In the genomic region with DNA sequence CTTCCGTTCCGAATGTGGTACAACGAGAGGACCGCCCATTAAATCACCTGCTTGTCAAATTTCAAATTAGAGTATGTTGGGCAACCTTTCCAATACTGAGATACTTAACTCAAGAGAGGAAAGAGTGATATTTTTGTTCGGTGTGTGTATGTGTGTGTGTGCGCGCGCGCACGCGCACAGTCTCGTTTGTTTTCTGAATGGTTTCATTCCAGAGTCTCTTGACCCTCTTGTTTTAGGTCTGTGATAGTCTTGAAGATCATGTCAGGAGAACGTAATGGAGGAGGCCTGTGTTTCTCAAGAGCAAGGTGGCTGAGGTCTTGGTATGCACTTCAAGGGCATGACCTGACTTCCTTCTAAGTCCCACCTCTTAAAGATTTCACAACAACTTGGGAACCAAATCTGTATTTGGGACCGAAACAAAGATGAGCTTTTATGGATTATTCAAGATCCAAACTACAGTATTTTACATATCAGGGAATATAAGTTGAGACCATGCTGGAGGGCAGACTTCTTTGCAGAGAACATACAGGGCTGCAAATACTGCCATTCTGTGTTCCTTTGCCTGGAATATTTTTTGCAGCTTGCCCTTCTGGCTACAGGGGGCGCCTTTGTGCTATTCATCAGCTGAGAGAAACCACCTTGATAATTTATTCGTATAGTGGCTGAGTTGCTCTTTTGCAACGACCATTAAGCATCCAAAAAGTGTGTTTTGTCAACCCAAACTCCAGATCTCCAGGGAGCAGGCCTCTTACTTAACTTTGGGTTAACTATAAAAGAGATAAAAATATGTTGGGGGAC, we compare ENCODE assay signal across 14 mouse cellular contexts. TPM values are rescaled to one million over a fixed set of nuclear protein-coding genes. Genes with fewer than 3 reads are reported as not detected.
DNase-seq lines count a peak whose midpoint lies in the region; ATAC-seq and TF ChIP-seq lines count a peak whose summit lies in the region.
"Had no signal": no experiment of that assay in that cellular context is flagged by ENCODE, and none has a peak within 500 bp of the region (broad histone marks: within the 10 kb centered on the region; RNA-seq: fewer than 3 reads in every experiment).

No protein-coding gene starts in this region.

- no peak overlapping the region for H3K9ac ChIP-seq in forebrain, postnatal 0 days
- no peak overlapping the region for H3K9ac ChIP-seq in forebrain, embryonic 16.5 days (replicated peaks; ENCODE audit: low read depth, low read length)
- no peak overlapping the region for H3K9ac ChIP-seq in midbrain, embryonic 14.5 days (replicated peaks; ENCODE audit: low read length)
- H3K9ac ChIP-seq: liver, embryonic 15.5 days; neural tube, embryonic 15.5 days had no signal

- peak; percentile 24; the same call in 1 of the 2 replicates for TF ChIP-seq CTCF in forebrain, postnatal 0 days (IDR thresholded peaks at IDR 0.05; ENCODE audit: low read depth)
- TF ChIP-seq CTCF in layer of hippocampus, adult 2 months (conservative IDR thresholded peaks at IDR 0.05) = peak; percentile 65
- 0 out of 2 replicates have a peak, but pooled peaks have one; percentile 7 for TF ChIP-seq CTCF in cortical plate, adult 2 months (IDR thresholded peaks at IDR 0.05; ENCODE audit: extremely low read depth, insufficient read depth, low read length)

- TF ChIP-seq POLR2A in cortical plate, adult 2 months (IDR thresholded peaks at IDR 0.05; ENCODE audit: extremely low read depth, insufficient read depth, low read length) = no peak

- H3K27ac ChIP-seq in forebrain, postnatal 0 days (ENCODE audit: low read depth, low read length) = no peak overlapping the region
- no peak overlapping the region for H3K27ac ChIP-seq in forebrain, embryonic 16.5 days (ENCODE audit: low read length)
- H3K27ac ChIP-seq in layer of hippocampus, adult 2 months = no peak overlapping the region
- H3K27ac ChIP-seq in cortical plate, adult 2 months (ENCODE audit: insufficient read depth, low read length) = no peak overlapping the region
- H3K27ac ChIP-seq in midbrain, embryonic 14.5 days (replicated peaks; ENCODE audit: low read depth, low read length) = no peak overlapping the region
- H3K27ac ChIP-seq: liver, embryonic 15.5 days; neural tube, embryonic 15.5 days had no signal

- peaks cover 3% of the 10 kb centered on the region; the same call in 1 of the 2 replicates for H3K4me1 ChIP-seq in forebrain, postnatal 0 days (ENCODE audit: insufficient read depth)
- H3K4me1 ChIP-seq in forebrain, embryonic 16.5 days (replicated peaks; ENCODE audit: control insufficient read depth, insufficient read depth, low read length) = peaks cover 7% of the 10 kb centered on the region
- H3K4me1 ChIP-seq in cortical plate, adult 2 months (ENCODE audit: control insufficient read depth, insufficient read depth, low read length) = peaks cover 5% of the 10 kb centered on the region
- H3K4me1 ChIP-seq in midbrain, embryonic 14.5 days (ENCODE audit: control insufficient read depth, insufficient read depth, low read length) = peaks cover 3% of the 10 kb centered on the region; the same call in 1 of the 2 replicates
- H3K4me1 ChIP-seq: liver, embryonic 15.5 days had no signal

- no peak for DNase-seq in forebrain, postnatal 0 days
- DNase-seq in layer of hippocampus, adult 2 months (ENCODE audit: low spot score in 2 of 2) = no peak
- no peak for DNase-seq in layer of hippocampus, adult 9-10 months (ENCODE audit: low spot score)
- DNase-seq in embryo, embryonic 11 days = no peak
- DNase-seq in midbrain, embryonic 14.5 days = no peak
- DNase-seq: right cerebral cortex, postnatal 14 days had no signal

- no peak for ATAC-seq in forebrain, postnatal 0 days
- no peak for ATAC-seq in forebrain, embryonic 16.5 days
- 0 out of 2 replicates have a peak, but pooled peaks have one; percentile 15 for ATAC-seq in megakaryocyte progenitor cell, adult 5-6 weeks (replicated peaks; ENCODE audit: poor library complexity)
- no peak for ATAC-seq in midbrain, embryonic 14.5 days (ENCODE audit: low FRiP score, low TSS enrichment)
- ATAC-seq: midbrain, embryonic 16.5 days had no signal

- no peaks in the 10 kb centered on the region for H3K27me3 ChIP-seq in forebrain, postnatal 0 days (ENCODE audit: insufficient read depth, low read length)
- H3K27me3 ChIP-seq in forebrain, embryonic 16.5 days (replicated peaks; ENCODE audit: control insufficient read depth, insufficient read depth, low read length) = no peaks in the 10 kb centered on the region
- no peaks in the 10 kb centered on the region for H3K27me3 ChIP-seq in midbrain, embryonic 14.5 days (ENCODE audit: control insufficient read depth, insufficient read depth, low read length)
- H3K27me3 ChIP-seq: neural tube, embryonic 15.5 days had no signal

- no peaks in the 10 kb centered on the region for H3K36me3 ChIP-seq in forebrain, postnatal 0 days (ENCODE audit: insufficient read depth)
- no peaks in the 10 kb centered on the region for H3K36me3 ChIP-seq in forebrain, embryonic 16.5 days (ENCODE audit: control insufficient read depth, insufficient read depth)
- no peaks in the 10 kb centered on the region for H3K36me3 ChIP-seq in midbrain, embryonic 14.5 days (ENCODE audit: control insufficient read depth, insufficient read depth, low read length)
- H3K36me3 ChIP-seq: liver, embryonic 15.5 days; neural tube, embryonic 15.5 days had no signal

- H3K4me3 ChIP-seq in forebrain, postnatal 0 days (ENCODE audit: low read depth, low read length) = no peak overlapping the region
- no peak overlapping the region for H3K4me3 ChIP-seq in forebrain, embryonic 16.5 days (replicated peaks; ENCODE audit: low read length)
- no peak overlapping the region for H3K4me3 ChIP-seq in layer of hippocampus, adult 2 months
- no peak overlapping the region for H3K4me3 ChIP-seq in cortical plate, adult 2 months (ENCODE audit: insufficient read depth, low read length)
- H3K4me3 ChIP-seq in midbrain, embryonic 14.5 days (replicated peaks; ENCODE audit: low read depth, low read length) = no peak overlapping the region
- H3K4me3 ChIP-seq: liver, embryonic 15.5 days; neural tube, embryonic 15.5 days had no signal

- no peaks in the 10 kb centered on the region for H3K9me3 ChIP-seq in forebrain, postnatal 0 days (ENCODE audit: low read length)
- H3K9me3 ChIP-seq in forebrain, embryonic 16.5 days (ENCODE audit: control insufficient read depth, low read length) = no peaks in the 10 kb centered on the region
- no peaks in the 10 kb centered on the region for H3K9me3 ChIP-seq in midbrain, embryonic 14.5 days (ENCODE audit: control insufficient read depth, low read length)
- H3K9me3 ChIP-seq: liver, embryonic 15.5 days; neural tube, embryonic 15.5 days had no signal

- no peak overlapping the region for H3K4me2 ChIP-seq in forebrain, postnatal 0 days (ENCODE audit: low read depth)
- H3K4me2 ChIP-seq in forebrain, embryonic 16.5 days (ENCODE audit: low read length) = no peak overlapping the region
- H3K4me2 ChIP-seq in midbrain, embryonic 14.5 days (ENCODE audit: low read length) = no peak overlapping the region
- H3K4me2 ChIP-seq: liver, embryonic 15.5 days; neural tube, embryonic 15.5 days had no signal

- WGBS in forebrain, postnatal 0 days = 87% methylated on average over 17 of the region's 17 CpGs
- WGBS in forebrain, embryonic 16.5 days = 88% methylated on average over 17 of the region's 17 CpGs
- WGBS in midbrain, embryonic 14.5 days = 88% methylated on average over 17 of the region's 17 CpGs

RNA-seq across cellular contexts. Expression of a gene that starts 2.2 kb away (rescaled TPM):
- total RNA-seq in forebrain, postnatal 0 days (2014; rRNA removed) = not detected in 2 replicates
- polyA plus RNA-seq in forebrain, postnatal 0 days (2015; fragmentation: Nextera tagmentation; extraction: Ambion mirVana) = not detected in 2 replicates
- 0.16 TPM in 1 of 2 replicates, not detected in the other for polyA plus RNA-seq in forebrain, embryonic 16.5 days (2015; fragmentation: Nextera tagmentation; extraction: Ambion mirVana)
- total RNA-seq in layer of hippocampus, adult 2 months (2021) = under 1 TPM in 1 of 2 experiments, not detected in 1; 0.28 TPM
- 0.17 and 0.19 TPM in 2 replicates for polyA plus RNA-seq in cortical plate, adult 2 months (2012; rRNA removed)
- not detected in 2 replicates for total RNA-seq in megakaryocyte progenitor cell, adult 5-6 weeks (2015)
- not detected in 2 replicates for total RNA-seq in megakaryocyte progenitor cell, adult 5-6 weeks (2017)
- polyA plus RNA-seq in midbrain, embryonic 14.5 days (2014; fragmentation: Nextera tagmentation; extraction: Ambion mirVana) = not detected in 2 replicates
- total RNA-seq: gastrocnemius, adult 18-20 months; heart, postnatal 10 days had no signal
- polyA plus RNA-seq: liver, embryonic 15.5 days; neural tube, embryonic 15.5 days had no signal

RNA-seq across cellular contexts. Expression of a gene that starts 18.4 kb away (rescaled TPM):
- 0.31 and 1.5 TPM in 2 replicates for total RNA-seq in forebrain, postnatal 0 days (2014; rRNA removed)
- 0.88 and 1.4 TPM in 2 replicates for polyA plus RNA-seq in forebrain, postnatal 0 days (2015; fragmentation: Nextera tagmentation; extraction: Ambion mirVana)
- polyA plus RNA-seq in forebrain, embryonic 16.5 days (2015; fragmentation: Nextera tagmentation; extraction: Ambion mirVana) = 0.84 and 1.2 TPM in 2 replicates
- not detected for total RNA-seq in layer of hippocampus, adult 2 months (2021)
- 0.09 and 0.17 TPM in 2 replicates for polyA plus RNA-seq in cortical plate, adult 2 months (2012; rRNA removed)
- total RNA-seq in megakaryocyte progenitor cell, adult 5-6 weeks (2015) = 0.27 TPM in 1 of 2 replicates, not detected in the other
- not detected in 2 replicates for total RNA-seq in megakaryocyte progenitor cell, adult 5-6 weeks (2017)
- polyA plus RNA-seq in midbrain, embryonic 14.5 days (2014; fragmentation: Nextera tagmentation; extraction: Ambion mirVana) = 0.13 and 0.26 TPM in 2 replicates

Comparison
In these comparisons a context has a peak if more than half of its experiments do, and no peak if none do; other contexts are left out.
1. CTCF ChIP-seq: peak in every context shown above with its lines; median percentile 65 in layer of hippocampus, adult 2 months; 24 in forebrain, postnatal 0 days; 7 in cortical plate, adult 2 months.